Mouse (Mus musculus): ENCODE data around the gene 2310030G06Rik. TPM values are rescaled to one million over a fixed set of nuclear protein-coding genes. Genes with fewer than 3 reads are reported as not detected.

Gene 2310030G06Rik
- polyA plus RNA-seq (2014; fragmentation: Illumina TruSeq; extraction: RNeasy Lipid Tissue Mini Kit (QIAGEN cat#74804); ENCODE audit: low read depth, low replicate concordance), result 18.0 TPM

DNA sequence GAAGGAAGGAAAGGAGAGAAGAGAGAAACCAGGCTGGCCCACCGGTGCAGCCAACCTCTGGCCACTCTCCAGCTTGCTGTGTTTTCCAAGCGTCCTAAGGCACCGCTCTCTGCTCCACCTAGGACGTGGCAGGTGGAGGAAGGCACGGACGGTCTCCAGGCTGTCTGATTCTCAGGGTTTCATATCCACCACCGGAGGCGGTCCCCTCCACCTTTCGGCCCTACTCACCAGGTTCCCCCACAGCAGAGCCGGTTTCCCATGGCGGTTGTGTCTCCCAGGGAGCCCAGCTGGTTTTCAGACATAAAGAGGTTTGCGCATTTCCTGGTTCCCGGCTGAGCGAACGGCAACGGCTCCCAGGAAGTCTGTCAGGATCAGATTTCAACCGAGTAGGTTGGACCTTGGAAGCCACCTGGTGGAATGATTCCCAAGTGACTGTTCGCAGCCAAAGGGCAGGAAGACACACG is at the start of gene 2310030G06Rik:
Gene 2310030G06Rik, minus strand, starts transcription at position 323 of the 464 bp plus-strand sequence.

DNA sequence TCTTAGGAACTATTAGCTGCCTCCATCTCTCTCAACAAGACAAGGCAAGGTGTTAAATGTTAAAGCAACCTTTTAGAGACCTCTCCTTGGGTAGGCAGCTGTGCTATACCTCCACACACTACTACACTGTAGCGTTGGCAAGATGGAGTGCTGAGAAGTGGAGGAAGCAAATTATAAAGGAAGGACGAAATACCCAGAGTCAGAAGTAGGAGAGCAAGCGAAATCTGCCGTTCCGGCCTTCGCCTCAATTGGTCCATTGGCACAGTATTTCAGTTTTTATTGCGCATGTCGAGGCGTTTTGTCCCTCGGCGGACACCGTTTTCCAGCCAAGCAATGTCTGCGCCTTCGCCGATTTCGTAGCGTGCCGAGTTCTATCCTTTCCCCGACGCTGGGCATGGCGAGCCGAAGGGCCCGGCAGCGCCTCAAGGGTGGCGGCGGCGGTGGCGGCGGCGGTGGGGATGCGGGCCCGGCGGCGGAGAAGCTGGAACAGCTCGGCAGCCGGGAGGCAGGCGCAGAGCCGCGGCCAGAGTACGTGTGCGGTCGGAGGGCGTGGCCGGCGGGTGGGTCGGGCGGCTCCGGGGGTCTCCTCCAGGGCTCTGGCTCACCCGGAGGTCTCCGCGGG is 28.8 kb upstream of the 2310030G06Rik start, which contains the start of the genes Alg9 and 1110032A03Rik:
Gene Alg9, plus strand, starts transcription at position 29 of the 622 bp plus-strand sequence.
Gene 1110032A03Rik, minus strand, starts transcription at position 530 of the 622 bp plus-strand sequence.

DNA sequence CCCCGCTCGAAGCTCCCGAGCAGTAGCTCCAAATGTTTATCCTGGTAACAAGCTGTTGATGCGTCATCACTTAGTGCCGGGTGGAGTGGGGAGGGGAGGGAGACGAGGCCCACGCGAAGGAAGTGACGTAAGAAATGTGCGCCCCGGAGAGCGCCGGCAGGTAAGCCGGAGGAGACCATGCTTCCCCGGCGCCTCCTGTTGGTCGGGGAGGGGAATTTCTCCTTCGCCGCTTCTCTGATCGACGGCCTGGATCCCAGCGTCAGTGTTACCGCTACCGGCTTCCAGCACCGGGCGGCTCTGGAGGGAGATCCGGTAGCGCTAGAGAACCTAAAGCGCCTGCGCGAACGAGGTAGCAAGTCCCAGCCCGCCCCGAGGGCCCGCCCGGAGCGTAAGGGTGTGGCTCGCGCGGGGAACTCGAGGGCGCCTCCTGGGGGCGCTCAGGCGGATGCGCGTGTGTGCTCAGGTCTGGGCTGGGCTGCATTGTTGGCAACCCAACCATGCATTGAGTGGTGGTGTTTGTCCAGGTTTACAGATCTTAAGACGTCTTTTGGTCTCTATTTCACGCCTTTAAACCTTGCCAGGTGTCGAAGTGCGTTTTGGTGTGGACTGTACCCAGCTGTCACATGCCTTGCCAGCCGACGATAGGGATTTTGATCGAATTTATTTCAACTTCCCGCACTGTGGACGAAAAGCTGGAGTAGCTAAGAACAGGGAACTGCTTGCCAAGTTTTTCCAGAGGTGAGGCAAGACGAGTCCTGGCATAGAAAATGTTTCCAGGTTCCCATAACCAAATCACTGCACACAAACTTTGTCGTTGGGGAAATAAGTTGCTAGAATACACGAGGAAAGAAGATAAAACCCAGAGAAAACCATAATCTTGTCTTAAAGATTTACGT is 22.0 kb upstream of the 2310030G06Rik start, which contains the start of gene Fdxacb1:
Gene Fdxacb1, plus strand, starts transcription at position 130 of the 896 bp plus-strand sequence.

DNA sequence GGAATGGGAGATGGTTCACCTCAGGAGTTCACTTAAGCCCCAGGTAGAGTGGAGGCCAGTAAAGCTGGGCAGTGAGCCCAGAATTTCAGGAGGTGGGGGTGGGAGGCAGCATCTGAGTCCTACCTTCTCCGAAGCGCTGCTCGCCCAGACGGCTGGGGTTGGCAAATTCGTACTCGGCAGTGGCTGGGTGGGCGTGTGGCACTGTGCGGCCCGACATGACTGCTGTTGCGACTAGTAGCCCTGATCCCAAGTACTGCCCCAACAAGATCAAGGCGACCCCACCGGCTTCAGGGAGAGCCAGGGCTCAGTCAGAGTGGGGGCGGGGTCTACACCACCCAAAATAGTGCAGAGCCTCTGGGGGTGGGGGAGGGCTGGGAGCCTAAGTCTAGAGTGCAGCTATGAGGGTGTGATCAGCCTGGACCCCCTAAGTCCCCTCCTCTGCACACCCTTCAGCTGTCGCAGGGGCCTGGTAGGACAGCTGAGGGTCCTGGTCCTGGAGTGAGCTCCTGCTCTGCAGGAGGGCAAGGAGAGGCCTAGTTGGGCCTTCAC is 5.8 kb upstream of the 2310030G06Rik start, which contains the start of gene Hspb2:
Gene Hspb2, minus strand, starts transcription at position 301 of the 549 bp plus-strand sequence.

DNA sequence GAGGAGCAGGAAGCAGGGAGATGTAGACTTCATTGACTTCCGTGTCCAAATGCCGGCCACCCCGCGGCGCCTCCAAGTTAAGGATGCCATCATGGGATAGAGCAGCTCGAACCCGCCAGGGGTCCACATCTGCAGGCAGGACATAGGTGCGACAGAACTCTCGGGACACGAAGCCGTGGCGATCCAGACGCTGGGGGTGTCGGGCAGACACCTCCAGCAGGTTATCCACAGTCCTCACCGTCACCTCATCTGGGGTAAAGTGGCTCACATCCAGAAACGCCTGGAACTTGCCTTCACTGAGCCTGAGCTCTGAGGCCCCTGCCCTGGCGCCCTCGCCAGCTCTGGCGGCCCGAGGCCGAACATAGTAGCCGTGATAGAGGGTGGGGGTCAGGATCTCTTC is 5.0 kb upstream of the 2310030G06Rik start, which contains the start of gene Cryab:
Gene Cryab, plus strand, starts transcription at position 3 of the 400 bp plus-strand sequence.

DNA sequence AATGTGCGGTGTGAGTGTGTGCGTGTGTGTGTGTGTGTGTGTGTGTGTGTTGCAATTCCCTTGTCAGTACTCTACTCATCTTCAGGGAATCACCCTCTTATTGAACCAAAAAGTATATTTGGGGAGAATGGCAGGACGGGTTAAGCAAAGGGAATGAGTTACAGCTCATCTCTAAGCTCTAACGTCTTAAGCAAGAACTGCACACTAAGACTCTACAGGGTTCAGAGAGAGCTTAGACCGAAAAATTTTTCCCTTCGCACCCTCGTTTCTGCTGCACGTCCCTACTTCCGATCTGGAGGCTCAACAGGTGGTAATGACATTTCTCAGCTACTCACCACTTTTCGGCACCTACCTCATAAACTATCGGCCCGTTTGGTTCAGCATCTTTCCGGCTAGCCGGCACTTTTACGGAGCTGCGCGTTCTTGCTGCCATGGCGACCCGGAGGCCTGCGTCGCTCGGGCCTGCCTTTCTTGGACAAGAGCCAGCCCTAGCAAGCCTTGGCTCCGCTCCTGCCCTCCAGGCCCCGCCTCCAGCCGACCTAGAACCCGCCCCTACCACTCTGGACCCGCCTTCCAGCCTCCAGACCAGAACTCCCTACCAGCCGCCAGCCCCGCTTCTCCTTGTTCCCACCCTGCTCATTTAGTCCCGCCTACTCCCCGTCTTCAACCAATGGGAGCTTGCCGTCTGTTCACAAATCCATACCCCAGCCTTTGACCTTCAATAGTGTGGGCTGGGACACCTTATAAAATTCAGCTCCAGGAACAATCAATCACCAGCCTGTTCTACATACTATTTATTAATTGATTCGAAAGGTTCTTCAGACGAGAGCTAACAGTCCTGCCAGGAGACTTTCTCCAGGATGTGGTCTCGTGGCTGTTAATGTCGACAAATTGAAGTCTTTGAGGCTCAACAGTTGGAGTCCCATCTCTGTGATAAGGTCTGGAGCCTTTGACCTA is 7.1 kb downstream of the 2310030G06Rik start, which contains the start of gene Dixdc1:
Gene Dixdc1, minus strand, starts transcription at position 604 of the 957 bp plus-strand sequence.

Other genes starting within 250 kb of the 2310030G06Rik start
- 169 TPM for gene Pts, start 217.8 kb downstream of the 2310030G06Rik start, polyA plus RNA-seq (2014; fragmentation: Illumina TruSeq; extraction: RNeasy Lipid Tissue Mini Kit (QIAGEN cat#74804); ENCODE audit: low read depth, low replicate concordance)
- 18.4 TPM for gene Il18, start 191.7 kb downstream of the 2310030G06Rik start, polyA plus RNA-seq (2014; fragmentation: Illumina TruSeq; extraction: RNeasy Lipid Tissue Mini Kit (QIAGEN cat#74804); ENCODE audit: low read depth, low replicate concordance)
- gene Bco2, start 191.4 kb downstream of the 2310030G06Rik start, polyA plus RNA-seq (2014; fragmentation: Illumina TruSeq; extraction: RNeasy Lipid Tissue Mini Kit (QIAGEN cat#74804); ENCODE audit: low read depth, low replicate concordance), result 0.52 TPM
- gene Tex12, start 185.2 kb downstream of the 2310030G06Rik start, polyA plus RNA-seq (2014; fragmentation: Illumina TruSeq; extraction: RNeasy Lipid Tissue Mini Kit (QIAGEN cat#74804); ENCODE audit: low read depth, low replicate concordance), result not detected
- 192 TPM for gene Sdhd, start 142.7 kb downstream of the 2310030G06Rik start, polyA plus RNA-seq (2014; fragmentation: Illumina TruSeq; extraction: RNeasy Lipid Tissue Mini Kit (QIAGEN cat#74804); ENCODE audit: low read depth, low replicate concordance)
- gene Timm8b, start 142.6 kb downstream of the 2310030G06Rik start, polyA plus RNA-seq (2014; fragmentation: Illumina TruSeq; extraction: RNeasy Lipid Tissue Mini Kit (QIAGEN cat#74804); ENCODE audit: low read depth, low replicate concordance), result 132 TPM
- 6.1 TPM for gene Pih1d2, start 129.2 kb downstream of the 2310030G06Rik start, polyA plus RNA-seq (2014; fragmentation: Illumina TruSeq; extraction: RNeasy Lipid Tissue Mini Kit (QIAGEN cat#74804); ENCODE audit: low read depth, low replicate concordance)
- gene Nkapd1, start 129.1 kb downstream of the 2310030G06Rik start, polyA plus RNA-seq (2014; fragmentation: Illumina TruSeq; extraction: RNeasy Lipid Tissue Mini Kit (QIAGEN cat#74804); ENCODE audit: low read depth, low replicate concordance), result 107 TPM
- gene Dlat, start 86.8 kb downstream of the 2310030G06Rik start, polyA plus RNA-seq (2014; fragmentation: Illumina TruSeq; extraction: RNeasy Lipid Tissue Mini Kit (QIAGEN cat#74804); ENCODE audit: low read depth, low replicate concordance), result 128 TPM
- gene Dixdc1, start 7.0 kb downstream of the 2310030G06Rik start, polyA plus RNA-seq (2014; fragmentation: Illumina TruSeq; extraction: RNeasy Lipid Tissue Mini Kit (QIAGEN cat#74804); ENCODE audit: low read depth, low replicate concordance), result 10.2 TPM
- gene Cryab, start 4.8 kb upstream of the 2310030G06Rik start, polyA plus RNA-seq (2014; fragmentation: Illumina TruSeq; extraction: RNeasy Lipid Tissue Mini Kit (QIAGEN cat#74804); ENCODE audit: low read depth, low replicate concordance), result 7.9 TPM
- not detected for gene Hspb2, start 5.8 kb upstream of the 2310030G06Rik start, polyA plus RNA-seq (2014; fragmentation: Illumina TruSeq; extraction: RNeasy Lipid Tissue Mini Kit (QIAGEN cat#74804); ENCODE audit: low read depth, low replicate concordance)
- 6.4 TPM for gene Fdxacb1, start 21.7 kb upstream of the 2310030G06Rik start, polyA plus RNA-seq (2014; fragmentation: Illumina TruSeq; extraction: RNeasy Lipid Tissue Mini Kit (QIAGEN cat#74804); ENCODE audit: low read depth, low replicate concordance)
- gene Alg9, start 28.5 kb upstream of the 2310030G06Rik start, polyA plus RNA-seq (2014; fragmentation: Illumina TruSeq; extraction: RNeasy Lipid Tissue Mini Kit (QIAGEN cat#74804); ENCODE audit: low read depth, low replicate concordance), result 10.5 TPM
- 140 TPM for gene 1110032A03Rik, start 29.0 kb upstream of the 2310030G06Rik start, polyA plus RNA-seq (2014; fragmentation: Illumina TruSeq; extraction: RNeasy Lipid Tissue Mini Kit (QIAGEN cat#74804); ENCODE audit: low read depth, low replicate concordance)
- gene Ppp2r1b, start 98.8 kb upstream of the 2310030G06Rik start, polyA plus RNA-seq (2014; fragmentation: Illumina TruSeq; extraction: RNeasy Lipid Tissue Mini Kit (QIAGEN cat#74804); ENCODE audit: low read depth, low replicate concordance), result 46.8 TPM